Mouse (Mus musculus): ENCODE measurements around the gene Ajm1. TPM values are rescaled to one million over a fixed set of nuclear protein-coding genes. Genes with fewer than 3 reads are reported as not detected.

Gene Ajm1
- polyA plus RNA-seq, 1 experiment from 2014 or later: 0.25 TPM

DNA sequence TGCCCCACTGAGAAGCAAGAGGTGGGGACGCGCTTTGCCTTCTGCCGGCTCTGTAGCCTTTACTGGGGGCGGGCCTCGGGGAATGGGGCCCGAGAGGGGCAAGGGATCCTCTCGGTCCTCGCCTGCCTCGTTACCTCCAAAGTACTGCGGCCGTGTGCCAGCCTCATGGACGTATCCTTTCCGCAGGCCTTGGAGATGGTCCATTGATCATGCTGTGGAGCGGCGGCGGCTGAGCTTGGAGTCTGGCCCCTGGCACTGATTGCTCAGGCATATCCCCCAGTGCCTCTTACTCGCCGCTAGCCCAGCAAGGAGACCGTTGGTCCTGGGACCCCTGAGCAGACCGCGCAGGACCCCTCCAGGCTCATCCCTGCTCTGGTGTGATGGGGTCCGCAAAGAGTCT is 34.8 kb upstream of the Ajm1 start:
- 18% methylated on average over 22 of the region's 22 CpGs for WGBS
- Histone ChIP-seq H3K27me3 (ENCODE audit: control insufficient read depth, insufficient read depth, low read length) (peaks cover 26% of the 10 kb centered on the region), H3K9ac (replicated peaks; ENCODE audit: low read length) (no peak overlapping the region), H3K4me2 (ENCODE audit: low read depth, low read length) (no peak overlapping the region), H3K4me1 (ENCODE audit: control insufficient read depth, insufficient read depth, low read length) (no peaks in the 10 kb centered on the region), H3K36me3 (replicated peaks; ENCODE audit: control insufficient read depth, insufficient read depth, low read depth, low read length) (no peaks in the 10 kb centered on the region), H3K4me3 (ENCODE audit: low read depth, low read length) (no peak overlapping the region), H3K9me3 (replicated peaks; ENCODE audit: control insufficient read depth, low read length) (no peaks in the 10 kb centered on the region), H3K27ac (replicated peaks; ENCODE audit: low read depth, low read length) (no peak overlapping the region)
- ATAC-seq (replicated peaks; ENCODE audit: insufficient number of reproducible peaks, low FRiP score, low TSS enrichment, low read depth): no peak
- no peak for DNase-seq (ENCODE audit: low spot score)

DNA sequence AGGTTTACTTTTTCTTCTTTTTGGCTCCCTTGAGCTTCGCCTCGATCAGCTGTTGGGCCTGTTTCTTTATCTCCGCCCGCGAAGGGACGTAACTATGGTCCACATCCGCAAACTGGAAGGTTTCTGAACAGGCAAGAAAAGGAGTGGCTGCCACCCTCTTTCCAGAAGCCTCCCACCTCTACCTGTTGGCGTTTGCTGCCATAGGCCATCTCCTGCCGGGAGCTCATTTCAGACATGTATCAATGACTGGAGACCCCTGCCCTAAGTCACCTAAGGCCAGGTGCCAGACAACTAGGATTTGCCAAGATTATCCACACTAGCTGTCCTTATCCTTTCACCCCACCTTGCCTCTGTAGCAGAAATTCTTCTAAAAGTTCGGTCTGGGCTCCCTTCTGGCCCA is 27.1 kb upstream of the Ajm1 start:
- DNase-seq (ENCODE audit: low spot score): no peak
- ATAC-seq (replicated peaks; ENCODE audit: insufficient number of reproducible peaks, low FRiP score, low TSS enrichment, low read depth): peak; percentile 9; the same call in 1 of the 2 replicates
- H3K4me2 ChIP-seq (ENCODE audit: low read depth, low read length): peak overlapping the region; percentile 30
- H3K9ac ChIP-seq (replicated peaks; ENCODE audit: low read length): peak overlapping the region; percentile 46
- no peak overlapping the region for H3K27ac ChIP-seq (replicated peaks; ENCODE audit: low read depth, low read length)
- H3K4me3 ChIP-seq (ENCODE audit: low read depth, low read length): peak overlapping the region; percentile 15; the same call in 1 of the 2 replicates
- WGBS: 71% methylated on average over 10 of the region's 10 CpGs
- H3K9me3 ChIP-seq (replicated peaks; ENCODE audit: control insufficient read depth, low read length): no peaks in the 10 kb centered on the region
- no peaks in the 10 kb centered on the region for H3K36me3 ChIP-seq (replicated peaks; ENCODE audit: control insufficient read depth, insufficient read depth, low read depth, low read length)
- peaks cover 2% of the 10 kb centered on the region; the same call in 1 of the 2 replicates for H3K4me1 ChIP-seq (ENCODE audit: control insufficient read depth, insufficient read depth, low read length)
- no peaks in the 10 kb centered on the region for H3K27me3 ChIP-seq (ENCODE audit: control insufficient read depth, insufficient read depth, low read length)

DNA sequence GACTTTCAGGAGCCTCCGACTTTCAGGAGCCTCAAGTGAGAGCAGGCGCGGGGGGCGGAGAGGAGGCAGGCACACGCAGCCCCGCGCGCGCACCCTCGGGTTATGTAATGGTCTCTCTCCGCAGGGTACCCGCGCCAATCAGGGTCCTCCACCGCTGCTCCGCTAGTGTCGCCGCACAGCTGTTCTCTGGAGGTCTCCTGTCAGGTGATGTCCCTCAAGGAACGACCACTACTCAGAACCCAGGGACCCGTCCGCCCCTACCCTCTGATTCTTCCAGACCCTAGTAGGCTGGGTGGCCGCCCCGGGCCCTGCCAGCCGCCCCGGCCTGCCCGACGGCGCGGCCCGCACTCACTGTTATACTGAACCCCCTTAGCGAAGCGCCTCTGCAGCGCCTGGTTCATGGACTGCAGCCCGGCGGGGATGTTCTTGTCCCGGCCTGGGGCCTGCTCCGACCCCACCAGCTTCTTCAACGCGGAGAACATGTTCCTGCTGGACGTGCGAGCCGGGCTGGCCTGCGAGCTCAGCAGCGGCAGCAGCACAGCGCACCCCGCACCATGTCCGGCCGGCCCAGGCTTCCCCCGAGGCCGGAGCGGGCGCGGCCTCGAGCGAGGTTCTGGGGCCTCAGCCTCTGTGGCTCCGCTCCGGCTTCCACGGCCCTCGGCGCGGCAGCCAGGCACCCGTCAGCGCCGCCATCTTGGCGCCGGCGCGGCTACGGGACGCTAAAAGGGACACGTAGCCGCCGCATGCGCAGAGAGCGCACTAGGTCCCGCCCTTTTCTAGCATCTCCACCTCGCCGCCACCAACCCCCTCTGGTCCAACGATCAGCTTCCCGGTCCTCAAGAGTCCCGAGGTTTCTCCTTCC is 26.4 kb upstream of the Ajm1 start, which contains the start of gene Rabl6:
Gene Rabl6 (minus strand): TSS at position 761 of the 862 bp plus-strand sequence.
- Histone ChIP-seq H3K4me2 (ENCODE audit: low read depth, low read length) (peak within 1 kb of the TSS; percentile 62), H3K4me3 (ENCODE audit: low read depth, low read length) (peak within 1 kb of the TSS; percentile 94), H3K9ac (replicated peaks; ENCODE audit: low read length) (peak within 1 kb of the TSS; percentile 96), H3K4me1 (ENCODE audit: control insufficient read depth, insufficient read depth, low read length) (peaks cover 2% of the 10 kb centered on the region; the same call in 1 of the 2 replicates), H3K27ac (replicated peaks; ENCODE audit: low read depth, low read length) (peak within 1 kb of the TSS; percentile 88), H3K27me3 (ENCODE audit: control insufficient read depth, insufficient read depth, low read length) (no peaks in the 10 kb centered on the region), H3K36me3 (replicated peaks; ENCODE audit: control insufficient read depth, insufficient read depth, low read depth, low read length) (no peaks in the 10 kb centered on the region), H3K9me3 (replicated peaks; ENCODE audit: control insufficient read depth, low read length) (no peaks in the 10 kb centered on the region)
- ATAC-seq (replicated peaks; ENCODE audit: insufficient number of reproducible peaks, low FRiP score, low TSS enrichment, low read depth): peak; percentile 83
- WGBS: under 1% methylated on average over 76 of the region's 80 CpGs
- peak; percentile 94 for DNase-seq (ENCODE audit: low spot score)

DNA sequence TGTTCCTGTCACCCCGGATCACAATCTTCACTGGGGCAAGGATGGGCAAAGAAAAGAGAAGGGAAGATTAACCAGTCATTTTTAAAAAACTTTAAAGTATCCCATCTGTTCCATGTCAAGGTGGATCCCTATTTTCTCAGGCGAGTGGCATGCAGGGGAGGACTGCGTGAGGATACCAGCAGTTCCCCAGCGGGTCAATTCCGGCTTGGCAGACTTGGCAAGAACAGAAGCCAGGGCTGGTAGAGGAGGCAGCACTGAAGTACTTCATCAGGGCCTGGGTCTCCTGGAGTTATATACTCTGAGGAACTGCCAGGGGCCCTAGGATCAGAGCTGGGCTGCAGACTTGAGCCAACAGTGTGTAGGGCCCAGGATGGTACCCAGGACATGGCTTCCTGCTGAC is 21.0 kb upstream of the Ajm1 start:
- H3K4me1 ChIP-seq (ENCODE audit: control insufficient read depth, insufficient read depth, low read length): peaks cover 2% of the 10 kb centered on the region; the same call in 1 of the 2 replicates
- no peak overlapping the region for H3K27ac ChIP-seq (replicated peaks; ENCODE audit: low read depth, low read length)
- H3K4me3 ChIP-seq (ENCODE audit: low read depth, low read length): no peak overlapping the region
- H3K4me2 ChIP-seq (ENCODE audit: low read depth, low read length): no peak overlapping the region
- H3K9me3 ChIP-seq (replicated peaks; ENCODE audit: control insufficient read depth, low read length): no peaks in the 10 kb centered on the region
- H3K36me3 ChIP-seq (replicated peaks; ENCODE audit: control insufficient read depth, insufficient read depth, low read depth, low read length): peaks cover 13% of the 10 kb centered on the region
- H3K9ac ChIP-seq (replicated peaks; ENCODE audit: low read length): no peak overlapping the region
- no peak for ATAC-seq (replicated peaks; ENCODE audit: insufficient number of reproducible peaks, low FRiP score, low TSS enrichment, low read depth)
- H3K27me3 ChIP-seq (ENCODE audit: control insufficient read depth, insufficient read depth, low read length): no peaks in the 10 kb centered on the region
- no peak for DNase-seq (ENCODE audit: low spot score)
- WGBS: 92% methylated on average over 5 of the region's 5 CpGs

DNA sequence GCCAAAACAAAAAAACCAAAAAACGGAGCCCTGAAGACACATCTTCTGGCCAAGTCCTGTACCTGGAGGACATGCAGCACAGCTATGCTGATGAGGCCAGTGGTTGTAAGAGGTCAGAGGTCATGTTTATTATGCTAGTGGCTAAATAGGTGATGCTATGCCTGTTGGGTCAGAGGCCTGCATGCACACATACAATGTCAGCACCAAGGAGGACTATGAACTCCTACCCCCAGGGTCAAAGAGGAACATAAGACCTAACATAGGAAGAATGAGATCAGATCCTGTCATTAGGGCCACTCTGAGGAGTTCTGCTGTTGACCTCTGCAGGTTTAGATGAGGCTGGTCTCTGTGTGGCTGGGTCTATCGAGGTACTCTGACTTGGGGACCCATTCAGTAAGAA is 18.5 kb upstream of the Ajm1 start:
- Histone ChIP-seq H3K9ac (replicated peaks; ENCODE audit: low read length) (no peak overlapping the region), H3K36me3 (replicated peaks; ENCODE audit: control insufficient read depth, insufficient read depth, low read depth, low read length) (peaks cover 17% of the 10 kb centered on the region), H3K4me3 (ENCODE audit: low read depth, low read length) (no peak overlapping the region), H3K27ac (replicated peaks; ENCODE audit: low read depth, low read length) (no peak overlapping the region), H3K27me3 (ENCODE audit: control insufficient read depth, insufficient read depth, low read length) (no peaks in the 10 kb centered on the region), H3K9me3 (replicated peaks; ENCODE audit: control insufficient read depth, low read length) (no peaks in the 10 kb centered on the region), H3K4me2 (ENCODE audit: low read depth, low read length) (no peak overlapping the region), H3K4me1 (ENCODE audit: control insufficient read depth, insufficient read depth, low read length) (no peaks in the 10 kb centered on the region)
- ATAC-seq (replicated peaks; ENCODE audit: insufficient number of reproducible peaks, low FRiP score, low TSS enrichment, low read depth) (no peak), DNase-seq (ENCODE audit: low spot score) (no peak)
- 87% methylated on average over 2 of the region's 2 CpGs for WGBS

DNA sequence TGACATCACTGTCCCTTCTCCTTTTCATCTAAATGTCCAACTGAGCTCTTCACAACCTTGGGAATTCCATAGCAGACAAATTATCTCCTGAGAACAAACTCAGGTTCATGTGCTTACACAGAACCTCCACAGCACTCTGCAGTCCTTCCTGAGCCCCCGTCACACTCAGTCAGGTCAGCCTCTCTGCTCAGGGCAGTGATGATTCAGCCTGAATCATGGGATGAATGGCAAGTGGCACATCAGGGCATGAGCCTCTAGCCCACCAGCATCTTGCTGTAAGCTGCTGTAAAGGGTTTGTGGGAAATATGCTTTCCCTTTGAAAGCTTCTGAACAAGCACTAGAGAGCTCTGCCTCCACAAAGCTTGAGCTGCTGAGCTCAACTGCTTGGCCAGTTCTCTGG is 17.2 kb upstream of the Ajm1 start:
- DNase-seq (ENCODE audit: low spot score): no peak
- Histone ChIP-seq H3K27me3 (ENCODE audit: control insufficient read depth, insufficient read depth, low read length) (no peaks in the 10 kb centered on the region), H3K4me1 (ENCODE audit: control insufficient read depth, insufficient read depth, low read length) (no peaks in the 10 kb centered on the region), H3K4me2 (ENCODE audit: low read depth, low read length) (no peak overlapping the region), H3K36me3 (replicated peaks; ENCODE audit: control insufficient read depth, insufficient read depth, low read depth, low read length) (peaks cover 17% of the 10 kb centered on the region), H3K9ac (replicated peaks; ENCODE audit: low read length) (no peak overlapping the region), H3K27ac (replicated peaks; ENCODE audit: low read depth, low read length) (no peak overlapping the region), H3K9me3 (replicated peaks; ENCODE audit: control insufficient read depth, low read length) (no peaks in the 10 kb centered on the region), H3K4me3 (ENCODE audit: low read depth, low read length) (no peak overlapping the region)
- no peak for ATAC-seq (replicated peaks; ENCODE audit: insufficient number of reproducible peaks, low FRiP score, low TSS enrichment, low read depth)
- WGBS: 95% methylated on average over 1 of the region's 1 CpGs

DNA sequence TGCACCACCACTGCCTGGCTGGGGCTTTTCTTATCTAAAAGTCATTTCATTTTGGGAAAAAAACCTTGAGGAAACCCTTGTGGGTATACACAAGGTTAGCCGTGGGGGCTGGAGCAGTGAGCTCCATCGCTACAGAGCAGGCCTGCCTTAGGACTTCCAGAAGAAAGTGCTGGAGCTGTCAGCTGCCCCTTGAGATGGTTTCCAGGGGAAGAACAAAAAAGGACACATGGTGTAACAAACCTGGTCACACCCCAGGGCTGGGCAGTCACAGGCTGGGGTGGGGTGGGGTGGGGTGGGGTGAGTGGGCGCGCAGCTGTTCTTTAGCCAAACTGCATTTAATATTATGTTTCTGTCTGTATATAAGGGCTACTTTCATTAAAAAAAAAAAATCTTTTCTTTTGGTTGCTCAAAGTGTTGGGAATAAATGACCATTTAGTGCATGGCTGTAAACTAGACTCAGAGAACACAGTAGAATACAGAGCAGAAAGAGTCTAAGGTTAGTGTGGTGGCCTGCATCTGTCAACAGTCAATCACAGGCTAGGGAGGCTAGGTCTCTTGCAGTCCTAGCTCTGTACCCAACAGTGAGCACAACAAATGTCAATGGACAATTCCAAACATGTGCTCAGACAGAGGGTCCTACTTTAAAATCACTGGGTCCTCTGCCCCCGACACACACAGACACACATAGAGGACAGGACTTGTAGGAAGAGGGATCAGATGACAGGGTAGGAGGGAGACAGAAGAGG is 15.4 kb upstream of the Ajm1 start:
- ATAC-seq (replicated peaks; ENCODE audit: insufficient number of reproducible peaks, low FRiP score, low TSS enrichment, low read depth) (no peak), DNase-seq (ENCODE audit: low spot score) (no peak)
- H3K4me1 ChIP-seq (ENCODE audit: control insufficient read depth, insufficient read depth, low read length): no peaks in the 10 kb centered on the region
- H3K27ac ChIP-seq (replicated peaks; ENCODE audit: low read depth, low read length): no peak overlapping the region
- H3K4me3 ChIP-seq (ENCODE audit: low read depth, low read length): no peak overlapping the region
- WGBS: 97% methylated on average over 5 of the region's 5 CpGs
- H3K9me3 ChIP-seq (replicated peaks; ENCODE audit: control insufficient read depth, low read length): no peaks in the 10 kb centered on the region
- H3K9ac ChIP-seq (replicated peaks; ENCODE audit: low read length): no peak overlapping the region
- peaks cover 17% of the 10 kb centered on the region for H3K36me3 ChIP-seq (replicated peaks; ENCODE audit: control insufficient read depth, insufficient read depth, low read depth, low read length)
- no peak overlapping the region for H3K4me2 ChIP-seq (ENCODE audit: low read depth, low read length)
- no peaks in the 10 kb centered on the region for H3K27me3 ChIP-seq (ENCODE audit: control insufficient read depth, insufficient read depth, low read length)

DNA sequence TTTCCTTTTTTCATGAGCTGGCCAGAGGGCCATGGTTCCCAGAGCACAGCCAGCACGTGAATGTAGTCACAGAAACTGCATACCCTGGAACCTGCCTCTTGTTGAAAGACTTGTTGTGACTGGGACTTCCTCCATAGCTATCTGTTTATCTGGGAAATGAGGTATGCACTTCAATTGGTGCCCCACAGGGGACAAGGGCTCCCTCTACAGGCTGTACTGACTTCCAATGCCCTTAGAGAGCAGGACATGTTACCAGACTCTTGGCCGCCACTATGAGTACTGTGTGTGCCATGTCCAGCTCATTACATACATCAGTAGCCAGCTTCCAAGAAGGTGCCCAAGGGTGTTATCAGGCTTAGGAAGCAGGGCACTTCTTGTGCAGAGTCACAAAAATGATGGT is 10.3 kb upstream of the Ajm1 start:
- Histone ChIP-seq H3K9ac (replicated peaks; ENCODE audit: low read length) (no peak overlapping the region), H3K9me3 (replicated peaks; ENCODE audit: control insufficient read depth, low read length) (no peaks in the 10 kb centered on the region), H3K27ac (replicated peaks; ENCODE audit: low read depth, low read length) (no peak overlapping the region), H3K4me3 (ENCODE audit: low read depth, low read length) (no peak overlapping the region), H3K4me1 (ENCODE audit: control insufficient read depth, insufficient read depth, low read length) (no peaks in the 10 kb centered on the region), H3K36me3 (replicated peaks; ENCODE audit: control insufficient read depth, insufficient read depth, low read depth, low read length) (peaks cover 7% of the 10 kb centered on the region), H3K4me2 (ENCODE audit: low read depth, low read length) (no peak overlapping the region), H3K27me3 (ENCODE audit: control insufficient read depth, insufficient read depth, low read length) (no peaks in the 10 kb centered on the region)
- ATAC-seq (replicated peaks; ENCODE audit: insufficient number of reproducible peaks, low FRiP score, low TSS enrichment, low read depth) (no peak), DNase-seq (ENCODE audit: low spot score) (no peak)
- 87% methylated on average over 2 of the region's 2 CpGs for WGBS
